Mouse (Mus musculus): Measurements from ENCODE around the gene Frmd4b. TPM values are rescaled to one million over a fixed set of nuclear protein-coding genes. Genes with fewer than 3 reads are reported as not detected.

The Frmd4b gene
- polyA plus RNA-seq, 1 experiment, result 8.2 TPM

DNA sequence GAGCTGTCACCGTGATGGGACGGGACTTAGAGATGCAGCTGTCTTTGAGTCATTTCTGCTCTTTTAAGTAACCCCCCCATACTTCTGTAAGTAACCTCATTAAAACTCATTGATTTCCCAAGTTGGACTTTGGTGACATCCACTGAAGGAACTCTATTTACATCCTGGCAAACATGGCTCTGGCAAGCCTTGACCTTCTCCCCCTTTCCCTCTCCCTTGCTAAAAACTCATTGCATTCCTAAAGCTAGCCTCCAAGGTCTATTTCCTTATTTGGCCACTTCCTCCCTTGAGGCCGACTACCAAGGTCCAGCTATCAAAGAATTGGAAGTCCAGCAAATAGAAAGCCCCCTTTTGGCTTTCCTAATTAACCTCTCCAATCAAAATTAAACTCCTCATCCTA lies 9.7 kb downstream of the Frmd4b start:
- Histone ChIP-seq H3K27ac (ENCODE audit: control insufficient read depth, insufficient read depth, low read length) (no peak overlapping the region), H3K27me3 (ENCODE audit: control insufficient read depth, insufficient read depth, low read length) (no peaks in the 10 kb centered on the region), H3K4me1 (replicated peaks; ENCODE audit: control insufficient read depth, insufficient read depth, low read length) (no peaks in the 10 kb centered on the region), H3K4me3 (ENCODE audit: control insufficient read depth, insufficient read depth, low read length) (no peak overlapping the region), H3K36me3 (ENCODE audit: control insufficient read depth, insufficient read depth, low read length) (no peaks in the 10 kb centered on the region)
- WGBS, result 71% methylated on average over 3 of the region's 3 CpGs
- DNase-seq, result no peak
- TF ChIP-seq POLR2A (IDR thresholded peaks at IDR 0.05; ENCODE audit: control insufficient read depth, extremely low read depth, insufficient read depth, low read length, poor library complexity) (no peak), CTCF (IDR thresholded peaks at IDR 0.05; ENCODE audit: borderline replicate concordance, control insufficient read depth, extremely low read depth, insufficient read depth, low read length, poor library complexity) (no peak)

DNA sequence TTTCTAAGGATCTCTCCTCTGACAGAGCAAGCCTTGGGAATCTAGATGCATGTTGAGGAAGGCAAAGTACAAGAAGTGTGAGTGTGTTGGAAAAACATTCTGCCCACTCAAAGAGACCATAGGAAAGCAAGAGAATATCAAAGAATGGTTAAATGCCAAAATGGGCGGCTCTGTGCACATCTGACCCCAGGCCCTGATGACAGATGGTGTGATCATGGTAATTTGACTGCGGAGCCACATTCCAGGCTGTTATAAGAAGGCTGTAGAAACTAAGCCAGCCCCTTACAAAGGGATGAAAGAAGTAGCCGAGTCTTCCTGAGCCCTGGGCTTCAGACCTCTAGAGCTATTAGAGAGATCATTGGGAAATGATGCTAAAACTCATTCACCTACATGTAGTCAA lies 22.1 kb downstream of the Frmd4b start:
- H3K27ac ChIP-seq (ENCODE audit: control insufficient read depth, insufficient read depth, low read length), result no peak overlapping the region
- 91% methylated on average over 3 of the region's 3 CpGs for WGBS
- TF ChIP-seq POLR2A (IDR thresholded peaks at IDR 0.05; ENCODE audit: control insufficient read depth, extremely low read depth, insufficient read depth, low read length, poor library complexity), result no peak
- no peak for TF ChIP-seq CTCF (IDR thresholded peaks at IDR 0.05; ENCODE audit: borderline replicate concordance, control insufficient read depth, extremely low read depth, insufficient read depth, low read length, poor library complexity)

DNA sequence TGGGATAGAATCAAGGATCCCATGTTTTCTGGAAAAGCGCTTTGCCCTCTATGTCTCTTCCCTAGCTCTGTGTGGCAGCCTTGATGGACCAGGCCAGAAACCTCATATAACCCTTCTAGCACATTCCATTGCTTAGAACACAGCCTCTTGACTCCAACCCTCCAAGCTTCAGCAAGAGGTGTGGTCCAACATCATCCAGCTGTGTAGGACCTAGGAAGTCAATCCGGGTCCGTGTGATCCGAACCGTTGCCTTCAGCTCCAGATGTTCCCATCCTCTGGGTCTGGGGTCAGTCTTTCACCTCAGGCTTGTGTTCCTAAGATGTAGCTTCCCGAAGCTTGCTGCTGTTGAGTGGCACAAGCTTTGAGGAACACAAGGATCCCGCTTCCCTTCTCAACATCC lies 22.8 kb downstream of the Frmd4b start:
- Histone ChIP-seq H3K27ac (ENCODE audit: control insufficient read depth, insufficient read depth, low read length) (no peak overlapping the region), H3K36me3 (ENCODE audit: control insufficient read depth, insufficient read depth, low read length) (no peaks in the 10 kb centered on the region), H3K4me1 (replicated peaks; ENCODE audit: control insufficient read depth, insufficient read depth, low read length) (no peaks in the 10 kb centered on the region), H3K27me3 (ENCODE audit: control insufficient read depth, insufficient read depth, low read length) (no peaks in the 10 kb centered on the region), H3K4me3 (ENCODE audit: control insufficient read depth, insufficient read depth, low read length) (no peak overlapping the region)
- no peak for DNase-seq
- WGBS, result 96% methylated on average over 7 of the region's 7 CpGs
- TF ChIP-seq CTCF (IDR thresholded peaks at IDR 0.05; ENCODE audit: borderline replicate concordance, control insufficient read depth, extremely low read depth, insufficient read depth, low read length, poor library complexity), result no peak
- TF ChIP-seq POLR2A (IDR thresholded peaks at IDR 0.05; ENCODE audit: control insufficient read depth, extremely low read depth, insufficient read depth, low read length, poor library complexity), result no peak

More for the DNA sequence above, 22.1 kb downstream of the Frmd4b start:
- H3K4me1 ChIP-seq (replicated peaks; ENCODE audit: control insufficient read depth, insufficient read depth, low read length), result no peaks in the 10 kb centered on the region
- H3K27me3 ChIP-seq (ENCODE audit: control insufficient read depth, insufficient read depth, low read length), result no peaks in the 10 kb centered on the region
- DNase-seq, result no peak
- H3K36me3 ChIP-seq (ENCODE audit: control insufficient read depth, insufficient read depth, low read length), result no peaks in the 10 kb centered on the region
- H3K4me3 ChIP-seq (ENCODE audit: control insufficient read depth, insufficient read depth, low read length), result no peak overlapping the region

DNA sequence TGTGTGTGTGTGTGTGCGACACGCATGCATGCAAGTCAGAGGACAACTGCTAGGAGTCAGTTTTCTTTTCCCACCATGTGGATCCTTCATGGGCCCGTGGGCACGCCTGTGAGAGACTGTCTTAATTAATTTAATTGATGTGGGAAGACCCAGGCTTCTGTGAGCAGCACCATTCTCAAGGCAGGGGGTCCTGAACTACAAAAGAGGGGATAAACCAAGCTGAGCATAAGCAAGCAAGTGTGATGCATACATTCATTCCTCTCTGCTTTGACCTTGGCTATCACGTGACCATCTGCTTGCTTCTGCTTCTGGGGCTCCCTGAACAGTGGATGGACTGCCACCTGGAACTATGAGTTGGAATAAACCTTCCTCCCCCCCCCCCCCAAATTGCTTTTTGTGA lies 27.1 kb downstream of the Frmd4b start:
- 90% methylated on average over 5 of the region's 5 CpGs for WGBS
- no peaks in the 10 kb centered on the region for H3K36me3 ChIP-seq (ENCODE audit: control insufficient read depth, insufficient read depth, low read length)
- DNase-seq, result no peak
- TF ChIP-seq POLR2A (IDR thresholded peaks at IDR 0.05; ENCODE audit: control insufficient read depth, extremely low read depth, insufficient read depth, low read length, poor library complexity) (no peak), CTCF (IDR thresholded peaks at IDR 0.05; ENCODE audit: borderline replicate concordance, control insufficient read depth, extremely low read depth, insufficient read depth, low read length, poor library complexity) (no peak)
- H3K27me3 ChIP-seq (ENCODE audit: control insufficient read depth, insufficient read depth, low read length), result no peaks in the 10 kb centered on the region
- H3K4me3 ChIP-seq (ENCODE audit: control insufficient read depth, insufficient read depth, low read length), result no peak overlapping the region
- no peak overlapping the region for H3K27ac ChIP-seq (ENCODE audit: control insufficient read depth, insufficient read depth, low read length)
- H3K4me1 ChIP-seq (replicated peaks; ENCODE audit: control insufficient read depth, insufficient read depth, low read length), result no peaks in the 10 kb centered on the region

DNA sequence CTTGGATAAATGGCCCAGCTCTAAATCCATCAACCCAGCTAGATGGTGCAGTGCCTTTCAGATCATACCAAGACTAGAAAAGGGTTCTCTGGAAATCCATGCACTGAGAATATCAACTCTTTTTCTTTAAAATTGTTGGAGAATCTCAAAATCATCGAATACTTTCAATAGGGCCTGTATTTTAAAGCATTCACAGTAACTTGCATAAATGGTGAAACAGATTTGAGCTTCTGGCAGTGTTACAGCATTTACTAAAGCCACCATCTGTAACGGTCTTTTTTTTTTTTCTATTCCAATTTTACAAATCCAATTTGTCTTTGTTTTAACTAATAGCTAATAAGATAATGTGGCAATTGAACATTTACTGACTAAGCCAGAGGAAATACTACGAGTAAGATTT lies 27.8 kb downstream of the Frmd4b start:
- TF ChIP-seq CTCF (IDR thresholded peaks at IDR 0.05; ENCODE audit: borderline replicate concordance, control insufficient read depth, extremely low read depth, insufficient read depth, low read length, poor library complexity) (no peak), POLR2A (IDR thresholded peaks at IDR 0.05; ENCODE audit: control insufficient read depth, extremely low read depth, insufficient read depth, low read length, poor library complexity) (no peak)
- Histone ChIP-seq H3K4me1 (replicated peaks; ENCODE audit: control insufficient read depth, insufficient read depth, low read length) (no peaks in the 10 kb centered on the region), H3K27me3 (ENCODE audit: control insufficient read depth, insufficient read depth, low read length) (no peaks in the 10 kb centered on the region), H3K4me3 (ENCODE audit: control insufficient read depth, insufficient read depth, low read length) (no peak overlapping the region), H3K27ac (ENCODE audit: control insufficient read depth, insufficient read depth, low read length) (no peak overlapping the region), H3K36me3 (ENCODE audit: control insufficient read depth, insufficient read depth, low read length) (no peaks in the 10 kb centered on the region)
- WGBS, result 88% methylated on average over 3 of the region's 3 CpGs
- no peak for DNase-seq

DNA sequence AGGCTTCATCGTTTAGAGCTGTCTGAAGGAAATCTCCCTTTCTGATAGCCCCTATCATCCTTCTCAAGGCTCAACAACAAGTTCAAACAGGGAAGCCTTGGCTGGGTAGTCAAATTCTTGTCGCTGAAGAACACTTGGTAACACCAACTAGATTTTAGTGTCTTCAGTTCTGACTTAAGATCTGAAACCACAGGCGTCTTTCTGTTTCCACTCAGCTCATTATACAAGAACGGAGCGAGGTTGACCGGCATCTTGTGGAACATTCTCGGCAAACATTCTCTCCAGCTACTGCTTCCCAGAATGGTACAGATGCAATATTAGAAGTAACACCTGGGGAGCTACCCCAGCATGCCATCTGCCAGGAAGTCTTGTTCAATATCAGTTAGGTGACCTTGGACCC lies 28.3 kb downstream of the Frmd4b start:
- DNase-seq, result no peak
- 94% methylated on average over 7 of the region's 7 CpGs for WGBS
- Histone ChIP-seq H3K27me3 (ENCODE audit: control insufficient read depth, insufficient read depth, low read length) (no peaks in the 10 kb centered on the region), H3K27ac (ENCODE audit: control insufficient read depth, insufficient read depth, low read length) (no peak overlapping the region), H3K4me1 (replicated peaks; ENCODE audit: control insufficient read depth, insufficient read depth, low read length) (no peaks in the 10 kb centered on the region), H3K36me3 (ENCODE audit: control insufficient read depth, insufficient read depth, low read length) (no peaks in the 10 kb centered on the region), H3K4me3 (ENCODE audit: control insufficient read depth, insufficient read depth, low read length) (no peak overlapping the region)
- TF ChIP-seq POLR2A (IDR thresholded peaks at IDR 0.05; ENCODE audit: control insufficient read depth, extremely low read depth, insufficient read depth, low read length, poor library complexity), result no peak
- no peak for TF ChIP-seq CTCF (IDR thresholded peaks at IDR 0.05; ENCODE audit: borderline replicate concordance, control insufficient read depth, extremely low read depth, insufficient read depth, low read length, poor library complexity)

DNA sequence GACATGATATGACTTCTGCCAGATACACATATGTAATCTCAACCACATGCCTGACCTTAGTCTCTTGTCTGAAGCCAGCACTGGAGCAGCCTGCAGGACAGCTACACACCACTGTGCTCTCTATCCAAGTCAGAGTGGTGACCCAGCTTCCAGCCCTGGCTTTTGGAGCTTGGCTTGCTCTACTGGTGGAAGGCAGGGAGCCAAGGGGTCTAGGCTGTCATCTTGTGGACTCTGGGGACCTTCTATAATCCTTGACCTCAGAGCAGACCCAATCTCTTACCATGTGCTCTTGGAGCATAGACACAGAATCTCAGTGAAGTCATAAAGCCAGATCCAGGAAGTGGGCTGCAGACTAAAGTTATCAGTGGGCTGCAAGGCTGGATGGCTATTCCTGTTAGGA lies 30.7 kb downstream of the Frmd4b start:
- Histone ChIP-seq H3K4me3 (ENCODE audit: control insufficient read depth, insufficient read depth, low read length) (no peak overlapping the region), H3K4me1 (replicated peaks; ENCODE audit: control insufficient read depth, insufficient read depth, low read length) (no peaks in the 10 kb centered on the region), H3K36me3 (ENCODE audit: control insufficient read depth, insufficient read depth, low read length) (no peaks in the 10 kb centered on the region), H3K27ac (ENCODE audit: control insufficient read depth, insufficient read depth, low read length) (no peak overlapping the region), H3K27me3 (ENCODE audit: control insufficient read depth, insufficient read depth, low read length) (no peaks in the 10 kb centered on the region)
- TF ChIP-seq CTCF (IDR thresholded peaks at IDR 0.05; ENCODE audit: borderline replicate concordance, control insufficient read depth, extremely low read depth, insufficient read depth, low read length, poor library complexity) (no peak), POLR2A (IDR thresholded peaks at IDR 0.05; ENCODE audit: control insufficient read depth, extremely low read depth, insufficient read depth, low read length, poor library complexity) (no peak)
- no peak for DNase-seq

All from thymus, adult 2 months (tissue).